ENCODE assay signal across 7 mouse cellular contexts in the genomic region with DNA sequence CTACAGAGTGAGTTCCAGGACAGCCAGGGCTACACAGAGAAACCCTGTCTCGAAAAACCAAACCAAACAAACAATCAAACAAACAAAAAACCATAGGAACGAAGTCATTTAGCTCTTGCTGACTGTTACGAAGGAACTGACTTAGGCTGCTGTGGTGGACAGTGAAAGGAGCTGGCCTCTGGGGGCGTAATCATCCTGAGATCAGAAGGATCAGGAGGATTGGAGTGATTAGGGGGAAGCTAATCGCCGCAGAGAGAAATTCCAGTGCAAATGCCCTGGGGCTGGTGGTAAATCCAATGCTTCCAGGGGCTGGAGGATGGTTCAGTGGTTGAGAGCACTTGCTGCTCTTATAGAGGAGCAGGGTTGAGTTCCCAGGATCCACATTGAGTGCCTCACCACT. TPM values are rescaled to one million over a fixed set of nuclear protein-coding genes. Genes with fewer than 3 reads are reported as not detected.
DNase-seq lines count a peak whose midpoint lies in the region; ATAC-seq and TF ChIP-seq lines count a peak whose summit lies in the region.

No protein-coding gene starts in this region.

- H3K9ac ChIP-seq in lung, embryonic 14.5 days, result peak overlapping the region; percentile 70; the same call in 1 of the 2 replicates
- no peak overlapping the region for H3K9ac ChIP-seq in limb, embryonic 15.5 days
- H3K9ac ChIP-seq in stomach, embryonic 16.5 days (ENCODE audit: low read length), result peak overlapping the region; percentile 78

- no peak for ATAC-seq in lung, embryonic 14.5 days (ENCODE audit: insufficient read depth)
- ATAC-seq in limb, embryonic 15.5 days (ENCODE audit: insufficient number of reproducible peaks, low FRiP score, low TSS enrichment, low read depth), result no peak
- ATAC-seq in stomach, embryonic 16.5 days (ENCODE audit: insufficient read depth, low FRiP score), result no peak

- no peak overlapping the region; the same call in 1 of the 2 replicates for H3K27ac ChIP-seq in lung, embryonic 14.5 days (ENCODE audit: low read depth)
- no peak overlapping the region for H3K27ac ChIP-seq in forebrain, embryonic 10.5 days
- H3K27ac ChIP-seq in limb, embryonic 15.5 days, result no peak overlapping the region
- no peak overlapping the region for H3K27ac ChIP-seq in stomach, embryonic 16.5 days (ENCODE audit: low read length)

- peak overlapping the region; percentile 70 for H3K4me2 ChIP-seq in lung, embryonic 14.5 days
- H3K4me2 ChIP-seq in limb, embryonic 15.5 days, result peak overlapping the region; percentile 82
- H3K4me2 ChIP-seq in stomach, embryonic 16.5 days (ENCODE audit: low read depth, low read length), result peak overlapping the region; percentile 67

- no peaks in the 10 kb centered on the region; the same call in 1 of the 2 replicates for H3K4me1 ChIP-seq in lung, embryonic 14.5 days (ENCODE audit: insufficient read depth)
- H3K4me1 ChIP-seq in forebrain, embryonic 10.5 days, result peaks cover 17% of the 10 kb centered on the region
- H3K4me1 ChIP-seq in limb, embryonic 15.5 days, result peaks cover 14% of the 10 kb centered on the region
- peaks cover 7% of the 10 kb centered on the region; the same call in 1 of the 2 replicates for H3K4me1 ChIP-seq in stomach, embryonic 16.5 days (ENCODE audit: control insufficient read depth, insufficient read depth, low read length)

- no peaks in the 10 kb centered on the region for H3K9me3 ChIP-seq in lung, embryonic 14.5 days (ENCODE audit: low read depth, low read length)
- no peaks in the 10 kb centered on the region for H3K9me3 ChIP-seq in forebrain, embryonic 10.5 days
- H3K9me3 ChIP-seq in limb, embryonic 15.5 days, result no peaks in the 10 kb centered on the region
- H3K9me3 ChIP-seq in stomach, embryonic 16.5 days (replicated peaks; ENCODE audit: control insufficient read depth, low read length), result no peaks in the 10 kb centered on the region

- no peaks in the 10 kb centered on the region for H3K27me3 ChIP-seq in lung, embryonic 14.5 days (ENCODE audit: insufficient read depth, low read length)
- no peaks in the 10 kb centered on the region for H3K27me3 ChIP-seq in forebrain, embryonic 10.5 days (ENCODE audit: poor library complexity, severe bottlenecking)
- H3K27me3 ChIP-seq in limb, embryonic 15.5 days, result no peaks in the 10 kb centered on the region
- H3K27me3 ChIP-seq in stomach, embryonic 16.5 days (ENCODE audit: control insufficient read depth, insufficient read depth, low read length), result no peaks in the 10 kb centered on the region

- peak overlapping the region; percentile 88 for H3K4me3 ChIP-seq in lung, embryonic 14.5 days (ENCODE audit: low read depth, low read length)
- H3K4me3 ChIP-seq in forebrain, embryonic 10.5 days, result peak overlapping the region; percentile 90
- H3K4me3 ChIP-seq in limb, embryonic 15.5 days, result peak overlapping the region; percentile 78
- peak overlapping the region; percentile 86 for H3K4me3 ChIP-seq in stomach, embryonic 16.5 days (replicated peaks; ENCODE audit: low read length)

- 64% methylated on average over 6 of the region's 6 CpGs for whole genome bisulfite sequencing in lung, embryonic 14.5 days
- 75% methylated on average over 6 of the region's 6 CpGs for WGBS in forebrain, embryonic 10.5 days
- 60% methylated on average over 6 of the region's 6 CpGs for WGBS in limb, embryonic 15.5 days
- 68% methylated on average over 6 of the region's 6 CpGs for WGBS in stomach, embryonic 16.5 days

- DNase-seq in lung, embryonic 14.5 days, result no peak
- no peak for DNase-seq in lung, postnatal 10 days
- no peak for DNase-seq in forebrain, embryonic 10.5 days (ENCODE audit: extremely low spot score, low spot score)
- no peak for DNase-seq in c-Kit-positive CD71-positive TER-119-positive erythroid progenitor cells, embryonic 14.5 days (ENCODE audit: low spot score)
- no peak for DNase-seq in adrenal gland, postnatal 4 days (ENCODE audit: low spot score in 2 of 2)

- no peak for TF ChIP-seq CTCF in lung, embryonic 14.5 days (IDR thresholded peaks at IDR 0.05; ENCODE audit: low read depth)

- peaks cover 51% of the 10 kb centered on the region for H3K36me3 ChIP-seq in lung, embryonic 14.5 days (ENCODE audit: insufficient read depth)
- peaks cover 57% of the 10 kb centered on the region for H3K36me3 ChIP-seq in forebrain, embryonic 10.5 days (replicated peaks)
- peaks cover 43% of the 10 kb centered on the region for H3K36me3 ChIP-seq in limb, embryonic 15.5 days
- H3K36me3 ChIP-seq in stomach, embryonic 16.5 days (ENCODE audit: control insufficient read depth, insufficient read depth, low read length), result peaks cover 7% of the 10 kb centered on the region; the same call in 1 of the 2 replicates

RNA-seq across cellular contexts. Expression of a gene that starts 0.9 kb away (rescaled TPM):
- 12.7 and 14.1 TPM in 2 replicates for polyA plus RNA-seq in lung, embryonic 14.5 days (2014; fragmentation: Nextera tagmentation; extraction: Ambion mirVana)
- polyA plus RNA-seq in forebrain, embryonic 10.5 days (2016; fragmentation: Nextera tagmentation; extraction: Ambion mirVana), result 18.1 and 21.7 TPM in 2 replicates
- 14.1 and 15.7 TPM in 2 replicates for polyA plus RNA-seq in limb, embryonic 15.5 days (2015; fragmentation: Nextera tagmentation; extraction: Ambion mirVana)
- 12.5 and 15.1 TPM in 2 replicates for polyA plus RNA-seq in stomach, embryonic 16.5 days (2015; fragmentation: Nextera tagmentation; extraction: Ambion mirVana)
- 10 to 100 TPM; 16.1 to 16.8 TPM for total RNA-seq in adrenal gland, postnatal 4 days (2021)

RNA-seq across cellular contexts. Expression of a gene that starts 13.1 kb away (rescaled TPM):
- 588 and 646 TPM in 2 replicates for polyA plus RNA-seq in lung, embryonic 14.5 days (2014; fragmentation: Nextera tagmentation; extraction: Ambion mirVana)
- 474 and 480 TPM in 2 replicates for polyA plus RNA-seq in forebrain, embryonic 10.5 days (2016; fragmentation: Nextera tagmentation; extraction: Ambion mirVana)
- polyA plus RNA-seq in limb, embryonic 15.5 days (2015; fragmentation: Nextera tagmentation; extraction: Ambion mirVana), result 659 and 666 TPM in 2 replicates
- 641 and 673 TPM in 2 replicates for polyA plus RNA-seq in stomach, embryonic 16.5 days (2015; fragmentation: Nextera tagmentation; extraction: Ambion mirVana)
- 100 to 1,000 TPM; 199 to 213 TPM for total RNA-seq in adrenal gland, postnatal 4 days (2021)

RNA-seq across cellular contexts. Expression of a gene that starts 22.4 kb away (rescaled TPM):
- polyA plus RNA-seq in lung, embryonic 14.5 days (2014; fragmentation: Nextera tagmentation; extraction: Ambion mirVana), result 20.3 and 21.1 TPM in 2 replicates
- polyA plus RNA-seq in forebrain, embryonic 10.5 days (2016; fragmentation: Nextera tagmentation; extraction: Ambion mirVana), result 18.1 and 23.4 TPM in 2 replicates
- polyA plus RNA-seq in limb, embryonic 15.5 days (2015; fragmentation: Nextera tagmentation; extraction: Ambion mirVana), result 23.7 and 25.2 TPM in 2 replicates
- 8.9 and 11.0 TPM in 2 replicates for polyA plus RNA-seq in stomach, embryonic 16.5 days (2015; fragmentation: Nextera tagmentation; extraction: Ambion mirVana)
- 10 to 100 TPM; 23.0 TPM for total RNA-seq in adrenal gland, postnatal 4 days (2021)

RNA-seq across cellular contexts. Expression of a gene that starts 25.3 kb away (rescaled TPM):
- polyA plus RNA-seq in lung, embryonic 14.5 days (2014; fragmentation: Nextera tagmentation; extraction: Ambion mirVana), result 78.0 and 81.6 TPM in 2 replicates
- polyA plus RNA-seq in forebrain, embryonic 10.5 days (2016; fragmentation: Nextera tagmentation; extraction: Ambion mirVana), result 88.7 and 89.0 TPM in 2 replicates
- 68.1 and 71.3 TPM in 2 replicates for polyA plus RNA-seq in limb, embryonic 15.5 days (2015; fragmentation: Nextera tagmentation; extraction: Ambion mirVana)
- 71.5 and 74.6 TPM in 2 replicates for polyA plus RNA-seq in stomach, embryonic 16.5 days (2015; fragmentation: Nextera tagmentation; extraction: Ambion mirVana)
- total RNA-seq in adrenal gland, postnatal 4 days (2021), result 10 to 100 TPM; 54.2 to 58.5 TPM

RNA-seq across cellular contexts. Expression of a gene that starts 25.3 kb away (rescaled TPM):
- 71.0 and 74.4 TPM in 2 replicates for polyA plus RNA-seq in lung, embryonic 14.5 days (2014; fragmentation: Nextera tagmentation; extraction: Ambion mirVana)
- polyA plus RNA-seq in forebrain, embryonic 10.5 days (2016; fragmentation: Nextera tagmentation; extraction: Ambion mirVana), result 98.9 and 117 TPM in 2 replicates
- polyA plus RNA-seq in limb, embryonic 15.5 days (2015; fragmentation: Nextera tagmentation; extraction: Ambion mirVana), result 57.0 and 57.1 TPM in 2 replicates
- 51.2 and 52.2 TPM in 2 replicates for polyA plus RNA-seq in stomach, embryonic 16.5 days (2015; fragmentation: Nextera tagmentation; extraction: Ambion mirVana)
- total RNA-seq in adrenal gland, postnatal 4 days (2021), result 10 to 100 TPM; 43.2 to 45.5 TPM
